Mouse (Mus musculus): ENCODE results near the gene Gm28079.
"Not testable (repeated sequence)": the region's sequence is repeated elsewhere in the genome, so short reads cannot be mapped to it uniquely, and the experiment has no call there.

The Gm28079 gene

GRCm38 (mm10) chrY:70014799-70015198 lies at the start of gene Gm28079:
Gene Gm28079 (minus strand): TSS chrY:70014899.
- not testable (repeated sequence) for DNase-seq (ENCODE audit: low read depth in 1 of 2, low spot score in 2 of 2)
